Mouse (Mus musculus): ENCODE results near the gene Vamp2. TPM values are rescaled to one million over a fixed set of nuclear protein-coding genes. Genes with fewer than 3 reads are reported as not detected.

Gene Vamp2
- polyA plus RNA-seq, 1 experiment from 2014 or later = 333 TPM

GRCm38 (mm10) chr11:69066956-69067355 is 21.3 kb upstream of the Vamp2 start:
- Histone ChIP-seq H3K27me3 (replicated peaks) (no peaks in the 10 kb centered on the region; the same call in 1 of the 2 replicates), H3K9ac (peak overlapping the region; percentile 38; the same call in 1 of the 2 replicates), H3K27ac (no peak overlapping the region), H3K36me3 (replicated peaks) (no peaks in the 10 kb centered on the region), H3K4me2 (peak overlapping the region; percentile 88), H3K4me3 (peak overlapping the region; percentile 40), H3K4me1 (peaks cover 44% of the 10 kb centered on the region), H3K9me3 (no peaks in the 10 kb centered on the region)
- 12% methylated on average over 8 of the region's 8 CpGs for WGBS
- no peak for ATAC-seq (replicated peaks)

GRCm38 (mm10) chr11:69067601-69068000 is 20.7 kb upstream of the Vamp2 start:
- no peaks in the 10 kb centered on the region for H3K9me3 ChIP-seq
- H3K9ac ChIP-seq = no peak overlapping the region
- H3K4me1 ChIP-seq = peaks cover 48% of the 10 kb centered on the region
- no peaks in the 10 kb centered on the region for H3K36me3 ChIP-seq (replicated peaks)
- H3K4me3 ChIP-seq = 0 out of 2 replicates have a peak overlapping the region, but pooled peaks have one; percentile 5
- no peak overlapping the region for H3K27ac ChIP-seq
- no peak overlapping the region for H3K4me2 ChIP-seq
- H3K27me3 ChIP-seq (replicated peaks) = no peaks in the 10 kb centered on the region; the same call in 1 of the 2 replicates
- no peak for ATAC-seq (replicated peaks)
- 50% methylated on average over 6 of the region's 6 CpGs for WGBS

- under 1% methylated on average over 13 of the region's 13 CpGs for WGBS
- no peak for ATAC-seq (replicated peaks)
- H3K9me3 ChIP-seq = no peaks in the 10 kb centered on the region
- peak overlapping the region; percentile 70 for H3K9ac ChIP-seq
- peak overlapping the region; percentile 81 for H3K4me2 ChIP-seq
- peaks cover 50% of the 10 kb centered on the region for H3K4me1 ChIP-seq
- H3K27me3 ChIP-seq (replicated peaks) = no peaks in the 10 kb centered on the region; the same call in 1 of the 2 replicates
- H3K36me3 ChIP-seq (replicated peaks) = no peaks in the 10 kb centered on the region
- H3K27ac ChIP-seq = peak overlapping the region; percentile 84
- peak overlapping the region; percentile 52 for H3K4me3 ChIP-seq
Observed at GRCm38 (mm10) chr11:69070093-69070492, 18.2 kb upstream of the Vamp2 start.

- under 1% methylated on average over 47 of the region's 47 CpGs for WGBS
- no peaks in the 10 kb centered on the region; the same call in 1 of the 2 replicates for H3K27me3 ChIP-seq (replicated peaks)
- H3K4me2 ChIP-seq = peak within 1 kb of the TSS; percentile 81
- no peaks in the 10 kb centered on the region for H3K36me3 ChIP-seq (replicated peaks)
- ATAC-seq (replicated peaks) = peak; percentile 89
- H3K9me3 ChIP-seq = no peaks in the 10 kb centered on the region
- H3K27ac ChIP-seq = peak within 1 kb of the TSS; percentile 84
- peak within 1 kb of the TSS; percentile 70 for H3K9ac ChIP-seq
- H3K4me1 ChIP-seq = peaks cover 47% of the 10 kb centered on the region
- peak within 1 kb of the TSS; percentile 52 for H3K4me3 ChIP-seq
Observed at GRCm38 (mm10) chr11:69070590-69071222, 17.6 kb upstream of the Vamp2 start, which contains the start of gene Tmem107. Tmem107 (plus strand) TSS chr11:69070806.

GRCm38 (mm10) chr11:69071262-69071661 is 17.0 kb upstream of the Vamp2 start:
- Histone ChIP-seq H3K27ac (peak overlapping the region; percentile 84), H3K36me3 (replicated peaks) (no peaks in the 10 kb centered on the region), H3K9ac (peak overlapping the region; percentile 70), H3K9me3 (no peaks in the 10 kb centered on the region), H3K4me1 (peaks cover 41% of the 10 kb centered on the region), H3K4me3 (peak overlapping the region; percentile 52), H3K27me3 (replicated peaks) (no peaks in the 10 kb centered on the region; the same call in 1 of the 2 replicates), H3K4me2 (peak overlapping the region; percentile 81)
- no peak for ATAC-seq (replicated peaks)
- WGBS = 19% methylated on average over 9 of the region's 9 CpGs

GRCm38 (mm10) chr11:69072234-69072633 is 16.1 kb upstream of the Vamp2 start:
- H3K9me3 ChIP-seq = no peaks in the 10 kb centered on the region
- H3K27ac ChIP-seq = peak overlapping the region; percentile 95
- H3K27me3 ChIP-seq (replicated peaks) = no peaks in the 10 kb centered on the region; the same call in 1 of the 2 replicates
- peak overlapping the region; percentile 64 for H3K9ac ChIP-seq
- H3K4me3 ChIP-seq = peak overlapping the region; percentile 38
- 87% methylated on average over 11 of the region's 11 CpGs for WGBS
- H3K4me1 ChIP-seq = peaks cover 36% of the 10 kb centered on the region
- ATAC-seq (replicated peaks) = no peak
- H3K36me3 ChIP-seq (replicated peaks) = no peaks in the 10 kb centered on the region
- peak overlapping the region; percentile 81 for H3K4me2 ChIP-seq

GRCm38 (mm10) chr11:69072666-69073064 is 15.6 kb upstream of the Vamp2 start:
- Histone ChIP-seq H3K9me3 (no peaks in the 10 kb centered on the region), H3K4me1 (peaks cover 36% of the 10 kb centered on the region), H3K9ac (peak overlapping the region; percentile 64), H3K4me3 (peak overlapping the region; percentile 38), H3K27me3 (replicated peaks) (no peaks in the 10 kb centered on the region; the same call in 1 of the 2 replicates), H3K36me3 (replicated peaks) (no peaks in the 10 kb centered on the region), H3K4me2 (peak overlapping the region; percentile 81), H3K27ac (peak overlapping the region; percentile 95)
- ATAC-seq (replicated peaks) = peak; percentile 5; the same call in 1 of the 2 replicates
- WGBS = 13% methylated on average over 9 of the region's 9 CpGs

- Histone ChIP-seq H3K27me3 (replicated peaks) (no peaks in the 10 kb centered on the region), H3K9me3 (no peaks in the 10 kb centered on the region), H3K4me2 (peak overlapping the region; percentile 81), H3K9ac (peak overlapping the region; percentile 64), H3K4me1 (peaks cover 36% of the 10 kb centered on the region), H3K4me3 (peak overlapping the region; percentile 38), H3K27ac (peak overlapping the region; percentile 95), H3K36me3 (replicated peaks) (no peaks in the 10 kb centered on the region)
- peak; percentile 76 for ATAC-seq (replicated peaks)
- WGBS = under 1% methylated on average over 14 of the region's 14 CpGs
Observed at GRCm38 (mm10) chr11:69073065-69073888, 15.0 kb upstream of the Vamp2 start.

GRCm38 (mm10) chr11:69073951-69074775 is 14.1 kb upstream of the Vamp2 start:
- Histone ChIP-seq H3K27me3 (replicated peaks) (no peaks in the 10 kb centered on the region), H3K9me3 (no peaks in the 10 kb centered on the region), H3K36me3 (replicated peaks) (no peaks in the 10 kb centered on the region), H3K27ac (peak overlapping the region; percentile 95), H3K4me2 (no peak overlapping the region), H3K4me1 (peaks cover 36% of the 10 kb centered on the region), H3K4me3 (no peak overlapping the region), H3K9ac (no peak overlapping the region)
- WGBS = 40% methylated on average over 6 of the region's 6 CpGs
- ATAC-seq (replicated peaks) = no peak

GRCm38 (mm10) chr11:69074776-69075069 is 13.6 kb upstream of the Vamp2 start:
- no peaks in the 10 kb centered on the region for H3K36me3 ChIP-seq (replicated peaks)
- no peaks in the 10 kb centered on the region for H3K9me3 ChIP-seq
- 42% methylated on average over 2 of the region's 2 CpGs for WGBS
- H3K4me2 ChIP-seq = no peak overlapping the region
- no peak overlapping the region for H3K4me3 ChIP-seq
- H3K4me1 ChIP-seq = peaks cover 35% of the 10 kb centered on the region
- no peak for ATAC-seq (replicated peaks)
- no peaks in the 10 kb centered on the region for H3K27me3 ChIP-seq (replicated peaks)
- H3K27ac ChIP-seq = peak overlapping the region; percentile 95
- H3K9ac ChIP-seq = no peak overlapping the region

GRCm38 (mm10) chr11:69075764-69076479 is 12.4 kb upstream of the Vamp2 start:
- Histone ChIP-seq H3K27me3 (replicated peaks) (no peaks in the 10 kb centered on the region), H3K4me1 (peaks cover 30% of the 10 kb centered on the region), H3K27ac (no peak overlapping the region), H3K9me3 (no peaks in the 10 kb centered on the region), H3K36me3 (replicated peaks) (no peaks in the 10 kb centered on the region), H3K4me2 (no peak overlapping the region), H3K9ac (no peak overlapping the region), H3K4me3 (no peak overlapping the region)
- 42% methylated on average over 9 of the region's 9 CpGs for WGBS
- ATAC-seq (replicated peaks) = no peak

Measured in midbrain, embryonic 15.5 days (tissue).